Comparison of ENCODE assay signal across 1 mouse cellular context in the genomic region with DNA sequence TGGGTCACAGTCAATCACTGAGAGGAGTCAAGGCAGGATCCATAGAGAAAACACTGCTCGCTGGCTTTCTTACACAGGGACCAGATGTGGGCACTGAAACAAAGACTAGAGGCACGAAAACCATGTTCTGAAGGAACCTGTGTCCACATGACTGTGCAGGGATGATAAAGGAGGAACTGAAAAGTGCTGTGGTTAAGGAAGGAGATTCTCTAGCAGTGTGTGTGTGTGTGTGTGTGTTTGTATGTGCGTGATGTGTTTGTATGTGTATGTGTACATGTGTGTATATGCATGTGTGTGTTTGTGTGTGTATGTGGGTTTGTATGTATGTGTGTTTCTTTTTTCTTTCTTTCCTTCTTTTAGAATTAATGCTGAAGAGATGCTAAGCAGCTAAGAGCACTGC.
TF ChIP-seq lines count a peak whose summit lies in the region.

No protein-coding gene starts in this region.

TF ChIP-seq in CH12.LX, 34 proteins besides CTCF, POLR2A, EP300 and RAD21 (continued from another document):
- TF ChIP-seq USF1 (IDR thresholded peaks at IDR 0.05; ENCODE audit: low read depth, low read length): peak; percentile 61
- no peak for TF ChIP-seq ZC3H11A (IDR thresholded peaks at IDR 0.05; ENCODE audit: low read depth, low read length)
- peak; percentile 65 for TF ChIP-seq USF2 (conservative IDR thresholded peaks at IDR 0.05; ENCODE audit: low read depth, low read length)
- TF ChIP-seq NELFE (IDR thresholded peaks at IDR 0.05; ENCODE audit: low read depth, low read length): no peak
- no peak for TF ChIP-seq ELF1 (IDR thresholded peaks at IDR 0.05; ENCODE audit: low read depth, low read length)
